Mouse (Mus musculus) hindbrain, embryonic 16.5 days (tissue): ENCODE measurements around the gene Amy2a4. TPM values are rescaled to one million over a fixed set of nuclear protein-coding genes. Genes with fewer than 3 reads are reported as not detected.
"Not testable (repeated sequence)": the region's sequence is repeated elsewhere in the genome, so short reads cannot be mapped to it uniquely, and the experiment has no call there.

Experiments used
- ATAC-seq: fragments of 200-750 bp; cut with Nextera tagmentation; 2 replicates; pipeline ENCODE4 v1.8.0; 2017; ENCODE audit warnings: moderate TSS enrichment, moderate library complexity
- H3K27ac ChIP-seq: fragments of 300-500 bp; sonication (generic); 2 replicates; pipeline ENCODE4 v1.5.1; 2014; ENCODE audit warnings: low read depth, mild to moderate bottlenecking, control low read depth, low read length, moderate library complexity
- H3K27me3 ChIP-seq: fragments of 300-500 bp; sonication (generic); replicated peaks from 2 replicates; pipeline ENCODE4 v1.6.1; 2014; ENCODE audit warnings: low read length; ENCODE audit not compliant: control insufficient read depth, insufficient read depth
- H3K36me3 ChIP-seq: fragments of 300-500 bp; sonication (generic); 2 replicates; pipeline ENCODE4 v1.6.1; 2014; ENCODE audit warnings: mild to moderate bottlenecking, low read length, moderate library complexity, mixed read lengths; ENCODE audit not compliant: control insufficient read depth, insufficient read depth
- H3K4me1 ChIP-seq: fragments of 300-500 bp; sonication (generic); 2 replicates; pipeline ENCODE4 v1.6.1; 2014; ENCODE audit warnings: low read depth, low read length; ENCODE audit not compliant: control insufficient read depth, insufficient read depth
- H3K4me2 ChIP-seq: fragments of 300-500 bp; sonication (generic); 2 replicates; pipeline ENCODE4 v1.6.1; 2014; ENCODE audit warnings: mild to moderate bottlenecking, low read length, control low read depth, moderate library complexity
- H3K4me3 ChIP-seq: fragments of 300-500 bp; sonication (generic); 2 replicates; pipeline ENCODE4 v1.5.1; 2014; ENCODE audit warnings: mild to moderate bottlenecking, low read length, control low read depth, moderate library complexity
- H3K9ac ChIP-seq: fragments of 300-500 bp; sonication (generic); 2 replicates; pipeline ENCODE4 v1.6.1; 2014; ENCODE audit warnings: low read depth, mild to moderate bottlenecking, control low read depth, low read length, moderate library complexity
- H3K9me3 ChIP-seq: fragments of 300-500 bp; sonication (generic); 2 replicates; pipeline ENCODE4 v1.6.1; 2014; ENCODE audit warnings: mild to moderate bottlenecking, low read length, moderate library complexity; ENCODE audit not compliant: control insufficient read depth
- WGBS: fragments of 180-500 bp; shearing (Covaris S2); extraction: QIAGEN DNeasy Blood & Tissue Kit; methylation state at CpG from one replicate; pipeline ENCODE4 v1.1.7; 2014; 5-methylcytosine and 5-hydroxymethylcytosine counted together
- polyA plus RNA-seq: library from polyadenylated mRNA; unstranded; fragments of >200 nt; fragmentation: Nextera tagmentation; extraction: Ambion mirVana; gene quantifications from 2 replicates; pipeline ENCODE4 v1.2.1, GENCODE M21; 2015

Amy2a4 gene
- not detected in 2 replicates for polyA plus RNA-seq

DNA sequence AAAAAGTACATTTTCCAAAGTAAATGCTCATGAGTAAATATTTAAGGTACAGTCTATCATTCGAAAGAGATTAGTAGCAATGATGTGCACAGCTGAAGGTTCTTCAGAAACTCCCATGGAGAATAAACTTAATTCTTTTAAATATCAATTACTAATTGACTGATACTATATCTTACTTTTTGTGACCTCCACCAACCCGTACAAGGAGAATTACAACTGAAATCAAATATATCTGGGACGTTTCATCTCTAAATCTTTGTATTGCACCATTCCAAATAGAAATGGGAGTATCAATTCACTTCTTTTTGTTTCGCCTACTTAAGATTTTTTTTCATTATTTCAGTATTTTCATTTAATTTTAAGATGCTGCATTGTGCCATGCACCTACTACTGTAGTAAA lies at the start of gene Amy2a4:
Gene Amy2a4, minus strand, starts transcription at position 101 of the 400 bp plus-strand sequence.
- not testable (repeated sequence) for H3K9me3 ChIP-seq, ATAC-seq, H3K4me1 ChIP-seq, H3K36me3 ChIP-seq, H3K27ac ChIP-seq, H3K27me3 ChIP-seq, H3K4me2 ChIP-seq, H3K9ac ChIP-seq, H3K4me3 ChIP-seq
- no CpG with 5 or more reads among the region's 4 CpGs for WGBS

GRCm38 (mm10) chr3:113323952-113324351 lies 32.7 kb upstream of the Amy2a4 start, which contains the start of gene Amy2a3:
Amy2a3 (minus strand) TSS chr3:113324052.
- not testable (repeated sequence) for H3K36me3 ChIP-seq, ATAC-seq, H3K4me2 ChIP-seq, H3K9me3 ChIP-seq, H3K27ac ChIP-seq, H3K4me1 ChIP-seq, H3K9ac ChIP-seq, H3K4me3 ChIP-seq, H3K27me3 ChIP-seq
- WGBS, result no CpG with 5 or more reads among the region's 4 CpGs

DNA sequence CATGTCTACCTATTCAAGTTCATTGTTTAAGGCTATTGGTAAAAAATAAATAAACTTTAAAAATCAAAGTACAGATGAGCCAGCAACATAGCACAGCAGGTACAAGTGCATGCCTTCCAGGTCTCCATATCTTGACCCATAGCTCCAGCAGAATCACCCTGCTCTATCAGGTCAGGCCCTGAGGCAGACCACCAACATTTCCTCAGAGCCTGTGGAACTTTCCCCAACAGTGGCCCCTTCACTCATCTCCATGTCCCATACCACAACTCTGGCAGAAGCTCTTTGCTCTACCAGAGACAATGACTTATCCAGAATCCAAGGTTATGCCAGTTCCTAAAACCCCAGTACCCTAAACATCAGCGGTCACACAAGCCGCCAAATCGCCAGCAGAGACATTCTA lies 21.7 kb upstream of the Amy2a4 start:
- not testable (repeated sequence) for H3K4me2 ChIP-seq, H3K4me3 ChIP-seq, H3K9me3 ChIP-seq, ATAC-seq, H3K27me3 ChIP-seq, H3K9ac ChIP-seq, H3K27ac ChIP-seq, H3K4me1 ChIP-seq, H3K36me3 ChIP-seq
- WGBS, result no CpG with 5 or more reads among the region's 3 CpGs

GRCm38 (mm10) chr3:113280285-113280684 lies 11.0 kb downstream of the Amy2a4 start:
- H3K9me3 ChIP-seq, H3K27ac ChIP-seq, ATAC-seq: not testable (repeated sequence)

GRCm38 (mm10) chr3:113279586-113279985 lies 11.7 kb downstream of the Amy2a4 start:
- not testable (repeated sequence) for H3K9me3 ChIP-seq, ATAC-seq, H3K9ac ChIP-seq, H3K4me1 ChIP-seq, H3K27ac ChIP-seq, H3K4me3 ChIP-seq, H3K4me2 ChIP-seq, H3K27me3 ChIP-seq, H3K36me3 ChIP-seq

More at GRCm38 (mm10) chr3:113280285-113280684, 11.0 kb downstream of the Amy2a4 start:
- H3K36me3 ChIP-seq, H3K27me3 ChIP-seq, H3K4me2 ChIP-seq, H3K9ac ChIP-seq, H3K4me1 ChIP-seq, H3K4me3 ChIP-seq: not testable (repeated sequence)

DNA sequence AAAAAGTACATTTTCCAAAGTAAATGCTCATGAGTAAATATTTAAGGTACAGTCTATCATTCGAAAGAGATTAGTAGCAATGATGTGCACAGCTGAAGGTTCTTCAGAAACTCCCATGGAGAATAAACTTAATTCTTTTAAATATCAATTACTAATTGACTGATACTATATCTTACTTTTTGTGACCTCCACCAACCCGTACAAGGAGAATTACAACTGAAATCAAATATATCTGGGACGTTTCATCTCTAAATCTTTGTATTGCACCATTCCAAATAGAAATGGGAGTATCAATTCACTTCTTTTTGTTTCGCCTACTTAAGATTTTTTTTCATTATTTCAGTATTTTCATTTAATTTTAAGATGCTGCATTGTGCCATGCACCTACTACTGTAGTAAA lies 32.5 kb downstream of the Amy2a4 start, which contains the start of gene Amy2a5:
Gene Amy2a5, minus strand, starts transcription at position 101 of the 400 bp plus-strand sequence.
- ATAC-seq, H3K4me3 ChIP-seq, H3K27me3 ChIP-seq, H3K9ac ChIP-seq, H3K4me2 ChIP-seq, H3K36me3 ChIP-seq, H3K27ac ChIP-seq, H3K9me3 ChIP-seq, H3K4me1 ChIP-seq: not testable (repeated sequence)
- WGBS, result no CpG with 5 or more reads among the region's 4 CpGs

Other genes starting within 250 kb of the Amy2a4 start
- gene Amy2a5, start 32.6 kb downstream of the Amy2a4 start, polyA plus RNA-seq, result 0.05 and 0.10 TPM in 2 replicates
- gene Amy2a3, start 32.6 kb upstream of the Amy2a4 start, polyA plus RNA-seq, result not detected in 2 replicates
- gene Amy2a2, start 65.2 kb upstream of the Amy2a4 start, polyA plus RNA-seq, result not detected in 2 replicates
- gene Amy2a1, start 241.0 kb upstream of the Amy2a4 start, polyA plus RNA-seq, result not detected in 2 replicates